Mouse (Mus musculus) frontal cortex, adult (tissue): ENCODE measurements at regions not wholly inside any gene's neighbourhood (a gene's known extent, or its start where the extent isn't known, plus 50 kb on each side); places are given as distances from the start of the nearest gene placed in this dataset.

Experiments used
- ATAC-seq: cut with Nextera tagmentation; 2 replicates; pipeline ENCODE4 v1.9.2; 2017; ENCODE audit warnings: mild to moderate bottlenecking, moderate library complexity, mixed read lengths; ENCODE audit not compliant: low TSS enrichment

GRCm38 (mm10) chr12:25393501-25393900, 296.6 kb upstream of the Id2 start:
- ATAC-seq = no peak

GRCm38 (mm10) chr12:25389202-25389601, 292.3 kb upstream of the Id2 start:
- ATAC-seq = no peak

- ATAC-seq = no peak
These were observed 290.9 kb upstream of the Id2 start for GRCm38 (mm10) chr12:25387791-25388280.

- ATAC-seq = no peak
These were observed 286.0 kb upstream of the Id2 start for GRCm38 (mm10) chr12:25382961-25383360.

- ATAC-seq = no peak
These were observed 285.5 kb upstream of the Id2 start for GRCm38 (mm10) chr12:25382475-25382874.

- ATAC-seq = no peak
These were observed 284.7 kb upstream of the Id2 start for GRCm38 (mm10) chr12:25381619-25382018.

GRCm38 (mm10) chr12:25379996-25380395, 283.1 kb upstream of the Id2 start:
- ATAC-seq = no peak

- ATAC-seq = no peak
These were observed 282.1 kb upstream of the Id2 start for GRCm38 (mm10) chr12:25379016-25379415.

- ATAC-seq = no peak
These were observed 281.2 kb upstream of the Id2 start for GRCm38 (mm10) chr12:25378036-25378645.

GRCm38 (mm10) chr12:25376451-25376850, 279.5 kb upstream of the Id2 start:
- ATAC-seq = no peak

- ATAC-seq = no peak
These were observed 270.6 kb upstream of the Id2 start for GRCm38 (mm10) chr12:25367541-25367940.

- ATAC-seq = no peak
These were observed 268.8 kb upstream of the Id2 start for GRCm38 (mm10) chr12:25365600-25366267.

GRCm38 (mm10) chr12:25364966-25365568, 268.1 kb upstream of the Id2 start:
- ATAC-seq = no peak

- ATAC-seq = no peak
These were observed 266.9 kb upstream of the Id2 start for GRCm38 (mm10) chr12:25363839-25364238.

GRCm38 (mm10) chr12:25363341-25363740, 266.4 kb upstream of the Id2 start:
- no peak for ATAC-seq

GRCm38 (mm10) chr12:25362771-25363170, 265.8 kb upstream of the Id2 start:
- ATAC-seq = no peak

GRCm38 (mm10) chr12:25360726-25361125, 263.8 kb upstream of the Id2 start:
- no peak for ATAC-seq

- no peak for ATAC-seq
These were observed 263.0 kb upstream of the Id2 start for GRCm38 (mm10) chr12:25359931-25360330.

GRCm38 (mm10) chr12:25358846-25359525, 262.0 kb upstream of the Id2 start:
- no peak for ATAC-seq

GRCm38 (mm10) chr12:25356774-25357173, 259.8 kb upstream of the Id2 start:
- no peak for ATAC-seq

- ATAC-seq = no peak
These were observed 258.3 kb upstream of the Id2 start for GRCm38 (mm10) chr12:25355217-25355616.

- ATAC-seq = no peak
These were observed 256.5 kb upstream of the Id2 start for GRCm38 (mm10) chr12:25353402-25353896.
